Mouse (Mus musculus) testis, adult 2 months (tissue): ENCODE measurements around the gene Zkscan14.

Experiments
- CTCF ChIP-seq: fragments of 200-500 bp; IDR thresholded peaks from 2 replicates; pipeline ENCODE4 v1.5.1; 2012; ENCODE audit warnings: low read depth, mild to moderate bottlenecking, inconsistent platforms, low read length, moderate library complexity; ENCODE audit not compliant: control insufficient read depth, insufficient read depth, insufficient replicate concordance
- POLR2A ChIP-seq: fragments of 200-500 bp; IDR thresholded peaks from 2 replicates; pipeline ENCODE4 v1.6.1; 2012; ENCODE audit warnings: low read depth, mild to moderate bottlenecking, inconsistent platforms, low read length, moderate library complexity; ENCODE audit not compliant: control insufficient read depth

DNA sequence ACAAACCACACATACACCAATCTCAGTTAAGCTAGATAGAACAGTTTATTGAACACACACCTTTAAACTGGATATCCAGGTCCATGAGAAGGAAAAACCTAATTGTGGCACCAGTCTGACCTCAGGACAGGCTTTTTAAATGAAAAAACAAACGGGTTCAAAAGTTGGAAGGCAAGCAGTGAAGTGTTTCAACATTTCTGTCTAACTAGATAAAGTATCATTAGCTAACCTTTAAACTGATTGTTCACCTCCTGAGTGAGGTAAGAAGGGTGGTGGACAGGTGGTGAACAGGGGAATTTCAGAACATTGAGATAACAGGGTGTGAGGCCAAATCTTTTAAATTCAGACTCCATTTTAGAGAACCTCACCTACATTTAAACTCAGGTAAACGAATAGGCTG, 24.8 kb upstream of the Zkscan14 start:
- TF ChIP-seq POLR2A (no peak), CTCF (no peak)
